Mouse (Mus musculus) megakaryocyte, embryonic 14.5 days (primary cell): ENCODE results near the gene Oxct2a. TPM values are rescaled to one million over a fixed set of nuclear protein-coding genes. Genes with fewer than 3 reads are reported as not detected.

Experiments used
- H3K27me3 ChIP-seq: replicated peaks from 2 replicates; pipeline ENCODE3; 2012; ENCODE audit warnings: inconsistent platforms
- H3K36me3 ChIP-seq: replicated peaks from 2 replicates; pipeline ENCODE3; 2012; ENCODE audit warnings: low read length, inconsistent platforms, mixed read lengths
- H3K4me1 ChIP-seq: 2 replicates; pipeline ENCODE4 v1.6.1; 2012; ENCODE audit warnings: inconsistent platforms
- H3K4me3 ChIP-seq: replicated peaks from 2 replicates; pipeline ENCODE3; 2012; ENCODE audit warnings: moderate library complexity, mild to moderate bottlenecking, inconsistent platforms
- H3K9me3 ChIP-seq: 2 replicates; pipeline ENCODE4 v1.6.1; 2012; ENCODE audit warnings: inconsistent platforms
- FLI1 ChIP-seq: IDR thresholded peaks from 2 replicates; pipeline ENCODE4 v1.6.1; 2012; ENCODE audit warnings: low read length, inconsistent platforms, mixed read lengths
- GATA1 ChIP-seq: IDR thresholded peaks from 3 replicates; pipeline ENCODE4 v1.6.1; 2012; ENCODE audit warnings: mixed read lengths, low read length, inconsistent platforms, borderline replicate concordance
- polyA plus RNA-seq: library from polyadenylated mRNA; stranded (reverse); fragments of >175 nt; gene quantifications from 2 replicates; pipeline ENCODE4 v1.2.3, GENCODE M21; 2012; ENCODE audit warnings: low replicate concordance; ENCODE audit not compliant: insufficient read depth

The Oxct2a gene
- polyA plus RNA-seq, 1 experiment: 0.56 TPM

GRCm38 (mm10) chr4:123282500-123282899 is 40.9 kb downstream of the Oxct2a start:
- H3K36me3 ChIP-seq: peaks cover 27% of the 10 kb centered on the region
- TF ChIP-seq FLI1: no peak
- TF ChIP-seq GATA1: no peak
- peaks cover 43% of the 10 kb centered on the region for H3K4me1 ChIP-seq
- H3K9me3 ChIP-seq: no peaks in the 10 kb centered on the region
- H3K4me3 ChIP-seq: peak overlapping the region; percentile 88
- peaks cover 3% of the 10 kb centered on the region for H3K27me3 ChIP-seq

GRCm38 (mm10) chr4:123280117-123280516 is 43.3 kb downstream of the Oxct2a start:
- Histone ChIP-seq H3K4me1 (peaks cover 20% of the 10 kb centered on the region), H3K27me3 (peaks cover 11% of the 10 kb centered on the region), H3K36me3 (peaks cover 4% of the 10 kb centered on the region), H3K9me3 (no peaks in the 10 kb centered on the region), H3K4me3 (no peak overlapping the region)
- no peak for TF ChIP-seq GATA1
- no peak for TF ChIP-seq FLI1

Other genes with a start within 250 kb of the Oxct2a start
- gene Bmp8b, start 218.5 kb downstream of the Oxct2a start, polyA plus RNA-seq: not detected in 2 replicates
- 3.0 TPM in 1 of 2 replicates, not detected in the other for gene Oxct2b, start 207.4 kb downstream of the Oxct2a start, polyA plus RNA-seq
- 4.7 TPM in 1 of 2 replicates, not detected in the other for gene Ppie, start 183.7 kb downstream of the Oxct2a start, polyA plus RNA-seq
- gene Hpcal4, start 140.4 kb downstream of the Oxct2a start, polyA plus RNA-seq: not detected in 2 replicates
- gene Nt5c1a, start 122.1 kb downstream of the Oxct2a start, polyA plus RNA-seq: not detected in 2 replicates
- not detected in 2 replicates for gene Heyl, start 90.1 kb downstream of the Oxct2a start, polyA plus RNA-seq
- gene Pabpc4, start 61.3 kb downstream of the Oxct2a start, polyA plus RNA-seq: 478 and 1,194 TPM in 2 replicates
- 5.1 and 11.5 TPM in 2 replicates for gene Bmp8a, start 19.6 kb upstream of the Oxct2a start, polyA plus RNA-seq